Mouse (Mus musculus) testis, adult 2 months (tissue): ENCODE measurements around the gene Gm7271.

Source experiments
- CTCF ChIP-seq: fragments of 200-500 bp; IDR thresholded peaks from 2 replicates; pipeline ENCODE4 v1.5.1; 2012; ENCODE audit warnings: low read depth, mild to moderate bottlenecking, inconsistent platforms, low read length, moderate library complexity; ENCODE audit not compliant: control insufficient read depth, insufficient read depth, insufficient replicate concordance
- POLR2A ChIP-seq: fragments of 200-500 bp; IDR thresholded peaks from 2 replicates; pipeline ENCODE4 v1.6.1; 2012; ENCODE audit warnings: low read depth, mild to moderate bottlenecking, inconsistent platforms, low read length, moderate library complexity; ENCODE audit not compliant: control insufficient read depth

GRCm38 (mm10) chr5:76524623-76525022 lies 40.8 kb downstream of the Gm7271 start:
- no peak for TF ChIP-seq CTCF
- no peak for TF ChIP-seq POLR2A
